Mouse (Mus musculus) liver, embryonic 16.5 days (tissue): ENCODE data around the gene Fam187b. TPM values are rescaled to one million over a fixed set of nuclear protein-coding genes. Genes with fewer than 3 reads are reported as not detected.
"Not testable (repeated sequence)": the region's sequence is repeated elsewhere in the genome, so short reads cannot be mapped to it uniquely, and the experiment has no call there.

ENCODE experiments used
- ATAC-seq: fragments of 200-750 bp; cut with Nextera tagmentation; 2 replicates; pipeline ENCODE4 v1.8.0; 2017; ENCODE audit warnings: low read depth, mild to moderate bottlenecking, moderate number of reproducible peaks, moderate library complexity
- H3K27ac ChIP-seq: fragments of 300-500 bp; sonication (generic); 2 replicates; pipeline ENCODE4 v1.5.1; 2014; ENCODE audit warnings: mild to moderate bottlenecking, low read length
- H3K27me3 ChIP-seq: fragments of 300-500 bp; sonication (generic); 2 replicates; pipeline ENCODE4 v1.6.1; 2014; ENCODE audit warnings: low read depth, low read length, mixed read lengths; ENCODE audit not compliant: control insufficient read depth, insufficient read depth
- H3K36me3 ChIP-seq: fragments of 300-500 bp; sonication (generic); 2 replicates; pipeline ENCODE4 v1.6.1; 2014; ENCODE audit warnings: mild to moderate bottlenecking; ENCODE audit not compliant: control insufficient read depth, insufficient read depth
- H3K4me1 ChIP-seq: fragments of 300-500 bp; sonication (generic); 2 replicates; pipeline ENCODE4 v1.6.1; 2014; ENCODE audit warnings: low read depth, low read length, mixed read lengths; ENCODE audit not compliant: control insufficient read depth
- H3K4me2 ChIP-seq: fragments of 300-500 bp; sonication (generic); 2 replicates; pipeline ENCODE4 v1.6.1; 2014; ENCODE audit warnings: low read depth, low read length, mixed read lengths
- H3K4me3 ChIP-seq: fragments of 300-500 bp; sonication (generic); 2 replicates; pipeline ENCODE4 v1.5.1; 2014; ENCODE audit warnings: low read depth, mild to moderate bottlenecking, low read length
- H3K9ac ChIP-seq: fragments of 300-500 bp; sonication (generic); 2 replicates; pipeline ENCODE4 v1.6.1; 2014; ENCODE audit warnings: low read depth, low read length
- H3K9me3 ChIP-seq: fragments of 300-500 bp; sonication (generic); replicated peaks from 2 replicates; pipeline ENCODE4 v1.6.1; 2016; ENCODE audit warnings: low read length; ENCODE audit not compliant: control insufficient read depth
- WGBS: fragments of 180-500 bp; shearing (Covaris S2); extraction: QIAGEN DNeasy Blood & Tissue Kit; methylation state at CpG from one replicate; pipeline ENCODE4 v1.1.7; 2014; ENCODE audit not compliant: insufficient replicate concordance; 5-methylcytosine and 5-hydroxymethylcytosine counted together
- polyA plus RNA-seq: library from polyadenylated mRNA; unstranded; fragments of >200 nt; fragmentation: Nextera tagmentation; extraction: Ambion mirVana; gene quantifications from 2 replicates; pipeline ENCODE4 v1.2.1, GENCODE M21; 2015

Fam187b gene
- 3.2 and 3.8 TPM in 2 replicates for polyA plus RNA-seq

- Histone ChIP-seq H3K36me3 (no peaks in the 10 kb centered on the region), H3K9ac (peak within 1 kb of the TSS; percentile 36), H3K4me1 (peaks cover 2% of the 10 kb centered on the region; the same call in 1 of the 2 replicates), H3K4me3 (peak within 1 kb of the TSS; percentile 52), H3K27me3 (peaks cover 20% of the 10 kb centered on the region), H3K27ac (peak within 1 kb of the TSS; percentile 76), H3K9me3 (no peaks in the 10 kb centered on the region), H3K4me2 (peak within 1 kb of the TSS; percentile 56)
- peak; percentile 85 for ATAC-seq
- WGBS = 2% methylated on average over 37 of the region's 37 CpGs
Measured at GRCm38 (mm10) chr7:30973501-30974289, at the start of gene Fam187b. Fam187b (plus strand) TSS chr7:30973790.

GRCm38 (mm10) chr7:30924071-30924470 lies 49.5 kb upstream of the Fam187b start:
- no peak overlapping the region for H3K4me2 ChIP-seq

GRCm38 (mm10) chr7:30924581-30924980 lies 49.0 kb upstream of the Fam187b start, which contains the start of gene Hamp2:
Hamp2 (minus strand) TSS chr7:30924681.
- H3K4me3 ChIP-seq, H3K27ac ChIP-seq, H3K9ac ChIP-seq, H3K9me3 ChIP-seq, ATAC-seq, H3K27me3 ChIP-seq, H3K4me2 ChIP-seq, H3K36me3 ChIP-seq, H3K4me1 ChIP-seq: not testable (repeated sequence)
- 71% methylated on average over 2 of the region's 2 CpGs for WGBS

More at GRCm38 (mm10) chr7:30924071-30924470, 49.5 kb upstream of the Fam187b start:
- no peaks in the 10 kb centered on the region for H3K27me3 ChIP-seq
- no peak for ATAC-seq
- no peaks in the 10 kb centered on the region for H3K9me3 ChIP-seq
- no peak overlapping the region for H3K4me3 ChIP-seq
- H3K9ac ChIP-seq = no peak overlapping the region
- 31% methylated on average over 3 of the region's 3 CpGs for WGBS
- H3K36me3 ChIP-seq = no peaks in the 10 kb centered on the region
- H3K4me1 ChIP-seq = no peaks in the 10 kb centered on the region
- no peak overlapping the region for H3K27ac ChIP-seq

GRCm38 (mm10) chr7:30935422-30936099 lies 38.0 kb upstream of the Fam187b start:
- H3K9ac ChIP-seq, H3K4me1 ChIP-seq, H3K36me3 ChIP-seq, H3K27me3 ChIP-seq, H3K27ac ChIP-seq, H3K4me2 ChIP-seq, ATAC-seq, H3K9me3 ChIP-seq, H3K4me3 ChIP-seq: not testable (repeated sequence)
- 51% methylated on average over 6 of the region's 6 CpGs for WGBS

- not testable (repeated sequence) for H3K27me3 ChIP-seq, H3K27ac ChIP-seq, H3K4me1 ChIP-seq, H3K9ac ChIP-seq, H3K36me3 ChIP-seq, H3K4me3 ChIP-seq, H3K4me2 ChIP-seq, H3K9me3 ChIP-seq, ATAC-seq
- 64% methylated on average over 1 of the region's 1 CpGs for WGBS
Measured at GRCm38 (mm10) chr7:30940070-30940469, 33.5 kb upstream of the Fam187b start.

- not testable (repeated sequence) for H3K36me3 ChIP-seq, H3K27me3 ChIP-seq, H3K27ac ChIP-seq, H3K4me3 ChIP-seq, H3K9ac ChIP-seq, ATAC-seq, H3K9me3 ChIP-seq, H3K4me1 ChIP-seq, H3K4me2 ChIP-seq
- WGBS = 19% methylated on average over 3 of the region's 3 CpGs
Measured at GRCm38 (mm10) chr7:30942365-30942764, 31.2 kb upstream of the Fam187b start.

- Histone ChIP-seq H3K4me1 (no peaks in the 10 kb centered on the region), H3K9me3 (no peaks in the 10 kb centered on the region), H3K36me3 (peaks cover 4% of the 10 kb centered on the region), H3K27ac (no peak within 1 kb of the TSS), H3K4me2 (no peak within 1 kb of the TSS), H3K27me3 (no peaks in the 10 kb centered on the region), H3K4me3 (no peak within 1 kb of the TSS), H3K9ac (no peak within 1 kb of the TSS)
- 51% methylated on average over 9 of the region's 9 CpGs for WGBS
- peak; percentile 35 for ATAC-seq
Measured at GRCm38 (mm10) chr7:30943909-30944635, 29.5 kb upstream of the Fam187b start, which contains the start of gene Hamp. Hamp (minus strand) TSS chr7:30944032.

- not testable (repeated sequence) for ATAC-seq, H3K4me1 ChIP-seq, H3K27me3 ChIP-seq, H3K4me3 ChIP-seq, H3K27ac ChIP-seq, H3K4me2 ChIP-seq, H3K9me3 ChIP-seq, H3K9ac ChIP-seq, H3K36me3 ChIP-seq
- 61% methylated on average over 2 of the region's 2 CpGs for WGBS
Measured at GRCm38 (mm10) chr7:30944706-30945105, 28.9 kb upstream of the Fam187b start.
